Mouse (Mus musculus) thymus, postnatal 14 days (tissue): ENCODE results near the gene Plscr1.

Source experiments
- DNase-seq: peaks from one replicate; pipeline ENCODE4 v3.0.0; 2021

Plscr1 gene

GRCm38 (mm10) chr9:92260481-92261159 is 11.1 kb downstream of the Plscr1 start:
- DNase-seq = no peak

GRCm38 (mm10) chr9:92265719-92266118 is 16.2 kb downstream of the Plscr1 start:
- DNase-seq = no peak

GRCm38 (mm10) chr9:92266558-92267171 is 17.1 kb downstream of the Plscr1 start:
- DNase-seq = no peak

- DNase-seq = no peak
These were observed 18.2 kb downstream of the Plscr1 start for GRCm38 (mm10) chr9:92267732-92268131.

- no peak for DNase-seq
These were observed 20.4 kb downstream of the Plscr1 start for GRCm38 (mm10) chr9:92269829-92270404.

GRCm38 (mm10) chr9:92270927-92271326 is 21.4 kb downstream of the Plscr1 start:
- no peak for DNase-seq

- no peak for DNase-seq
These were observed 23.1 kb downstream of the Plscr1 start for GRCm38 (mm10) chr9:92272650-92273049.

GRCm38 (mm10) chr9:92273271-92273670 is 23.7 kb downstream of the Plscr1 start:
- no peak for DNase-seq

GRCm38 (mm10) chr9:92273956-92274762 is 24.6 kb downstream of the Plscr1 start:
- no peak for DNase-seq

- DNase-seq = no peak
These were observed 26.1 kb downstream of the Plscr1 start, which contains the start of gene Plscr2 for GRCm38 (mm10) chr9:92275486-92276207. Gene Plscr2 (plus strand): TSS chr9:92275602.

GRCm38 (mm10) chr9:92276360-92276759 is 26.8 kb downstream of the Plscr1 start:
- DNase-seq = no peak

GRCm38 (mm10) chr9:92280048-92280447 is 30.5 kb downstream of the Plscr1 start:
- no peak for DNase-seq

GRCm38 (mm10) chr9:92282563-92283171 is 33.1 kb downstream of the Plscr1 start:
- DNase-seq = no peak

GRCm38 (mm10) chr9:92289675-92290074 is 40.1 kb downstream of the Plscr1 start:
- no peak for DNase-seq

- no peak for DNase-seq
These were observed 42.6 kb downstream of the Plscr1 start for GRCm38 (mm10) chr9:92292169-92292568.

- DNase-seq = no peak
These were observed 43.4 kb downstream of the Plscr1 start for GRCm38 (mm10) chr9:92292922-92293321.

GRCm38 (mm10) chr9:92293560-92294548 is 44.3 kb downstream of the Plscr1 start:
- DNase-seq = no peak

GRCm38 (mm10) chr9:92298288-92298687 is 48.7 kb downstream of the Plscr1 start:
- DNase-seq = no peak

- DNase-seq = no peak
These were observed 51.7 kb downstream of the Plscr1 start for GRCm38 (mm10) chr9:92301213-92301612.

GRCm38 (mm10) chr9:92305075-92305474 is 55.5 kb downstream of the Plscr1 start:
- no peak for DNase-seq
